Mouse (Mus musculus) adrenal gland, postnatal 25 days (tissue): Measurements from ENCODE around the gene Tomm6. TPM values are rescaled to one million over a fixed set of nuclear protein-coding genes. Genes with fewer than 3 reads are reported as not detected.

Source experiments
- DNase-seq: peaks from one replicate; pipeline ENCODE4 v3.0.0; 2021; ENCODE audit warnings: mixed read lengths
- long read RNA-seq: library from polyadenylated mRNA; stranded (forward); transcript quantifications from one replicate; pipeline ENCODE4 v2.0.0, GENCODE M21; 2021
- total RNA-seq: library from RNA; stranded (reverse); gene quantifications from 2 replicates; pipeline ENCODE4 v1.2.3, GENCODE M21; 2021

Tomm6 gene
- 213 and 228 TPM in 2 replicates for total RNA-seq
- long read RNA-seq, transcript Tomm6-202 (3 exons, 749 nt), result major isoform, 107 of 117 reads
- long read RNA-seq, partial matches to known transcripts, result 5 of 117 reads
- long read RNA-seq, other reads (novel, unspliced or antisense), result 0 of 117 reads

DNA sequence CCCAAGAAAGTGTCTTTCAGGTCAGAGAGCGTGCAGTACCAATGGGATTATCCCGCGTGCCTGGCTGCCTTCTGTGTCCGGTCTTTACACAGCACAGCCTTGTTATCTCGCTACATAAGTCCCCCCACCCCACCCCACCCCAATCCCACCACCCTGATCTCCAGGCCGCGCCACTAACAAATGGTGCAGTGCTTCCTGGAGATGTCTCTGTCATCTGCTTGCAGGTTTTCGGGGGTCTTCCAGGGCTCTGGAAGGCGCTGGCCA lies at the start of gene Tomm6:
TSS of gene Tomm6 (minus strand) at position 43 of the 264 bp plus-strand sequence.
- no peak for DNase-seq

DNA sequence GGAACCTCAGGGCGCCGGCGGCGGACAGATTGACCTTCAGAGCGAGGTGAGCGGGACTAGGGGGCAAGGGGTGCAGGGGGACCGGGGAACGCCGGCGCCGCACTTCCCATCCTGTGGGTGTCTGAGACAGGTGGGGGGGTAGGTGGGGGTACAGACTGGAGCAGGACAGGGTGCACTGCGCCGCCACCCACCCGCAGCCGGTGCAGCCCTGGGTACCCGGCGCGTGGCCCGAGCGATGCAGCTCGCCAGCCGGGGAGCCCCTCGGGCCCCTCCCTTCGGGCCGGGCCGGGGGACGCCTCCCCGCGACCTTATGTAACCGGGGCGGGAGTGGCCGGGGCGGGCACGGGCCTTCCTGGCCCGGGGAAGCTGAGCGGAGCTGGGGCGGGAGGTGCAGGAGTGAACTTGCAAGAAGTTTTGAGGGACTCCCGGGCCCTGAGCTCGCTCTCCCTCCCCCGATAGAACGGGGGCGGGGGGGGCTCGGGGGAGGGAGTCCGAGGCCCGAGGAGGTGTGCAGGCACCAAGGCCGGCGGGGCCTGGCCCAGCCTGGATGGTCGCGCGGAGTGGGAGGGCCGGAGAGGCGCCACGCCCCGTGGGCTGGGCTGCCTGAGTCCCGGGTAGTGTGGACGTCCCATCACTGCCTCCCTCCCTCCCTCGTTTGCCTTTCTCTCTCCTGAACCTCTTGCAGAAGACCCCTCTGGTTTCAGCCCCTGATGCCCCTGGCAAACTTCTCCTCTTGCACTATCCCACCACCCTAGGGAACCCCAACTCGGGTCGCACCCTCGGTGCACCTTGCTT lies 49.3 kb upstream of the Tomm6 start:
- DNase-seq, result peak; percentile 89

DNA sequence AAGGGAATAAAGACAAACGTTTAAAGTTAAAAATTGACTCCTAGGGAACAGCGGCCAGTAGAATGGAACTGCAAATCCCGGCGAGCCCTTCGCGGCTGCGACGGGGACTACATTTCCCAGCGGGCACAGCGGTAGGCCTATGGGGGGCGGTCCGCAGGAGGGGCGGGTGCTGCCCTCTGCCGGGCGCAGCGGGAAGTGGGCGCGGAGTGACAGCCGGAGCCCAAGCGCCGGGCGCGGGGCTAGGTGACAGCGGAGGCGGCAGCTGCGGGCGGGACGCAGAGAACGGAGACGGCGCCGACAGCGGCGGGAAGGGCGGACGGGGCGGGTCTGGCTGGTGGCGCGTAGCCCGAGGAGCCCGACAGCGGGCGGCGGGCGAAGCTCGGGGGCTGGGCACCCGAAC lies 48.7 kb upstream of the Tomm6 start, which contains the start of gene Tfeb:
TSS of gene Tfeb (plus strand) at position 175 of the 400 bp plus-strand sequence.
- peak; percentile 99 for DNase-seq

DNA sequence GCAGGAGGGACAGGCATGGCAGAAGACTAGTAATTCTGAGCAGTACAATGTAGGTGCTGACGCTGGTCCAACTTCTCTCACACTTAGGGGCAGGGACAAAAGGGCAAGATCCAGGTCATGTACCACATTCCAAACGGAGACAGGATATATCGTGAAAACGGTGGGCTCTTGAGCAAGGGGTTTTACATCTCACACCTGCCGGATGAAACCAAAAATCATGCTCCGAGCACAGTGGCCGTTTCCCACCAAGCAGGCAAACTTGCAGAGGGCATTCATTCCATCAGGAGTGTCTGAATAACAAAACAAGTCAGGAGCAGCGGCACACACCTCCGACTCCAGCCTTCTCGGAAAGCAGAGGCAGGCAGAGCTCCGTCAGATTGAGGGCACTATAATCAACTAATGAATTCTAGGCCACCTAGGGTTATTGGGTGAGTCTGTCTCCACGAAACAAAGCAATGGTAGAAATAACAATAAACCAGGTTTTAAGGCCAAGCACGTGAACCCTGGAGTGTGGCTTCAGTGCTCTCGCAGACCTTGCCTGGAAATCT lies 47.4 kb upstream of the Tomm6 start:
- no peak for DNase-seq

DNA sequence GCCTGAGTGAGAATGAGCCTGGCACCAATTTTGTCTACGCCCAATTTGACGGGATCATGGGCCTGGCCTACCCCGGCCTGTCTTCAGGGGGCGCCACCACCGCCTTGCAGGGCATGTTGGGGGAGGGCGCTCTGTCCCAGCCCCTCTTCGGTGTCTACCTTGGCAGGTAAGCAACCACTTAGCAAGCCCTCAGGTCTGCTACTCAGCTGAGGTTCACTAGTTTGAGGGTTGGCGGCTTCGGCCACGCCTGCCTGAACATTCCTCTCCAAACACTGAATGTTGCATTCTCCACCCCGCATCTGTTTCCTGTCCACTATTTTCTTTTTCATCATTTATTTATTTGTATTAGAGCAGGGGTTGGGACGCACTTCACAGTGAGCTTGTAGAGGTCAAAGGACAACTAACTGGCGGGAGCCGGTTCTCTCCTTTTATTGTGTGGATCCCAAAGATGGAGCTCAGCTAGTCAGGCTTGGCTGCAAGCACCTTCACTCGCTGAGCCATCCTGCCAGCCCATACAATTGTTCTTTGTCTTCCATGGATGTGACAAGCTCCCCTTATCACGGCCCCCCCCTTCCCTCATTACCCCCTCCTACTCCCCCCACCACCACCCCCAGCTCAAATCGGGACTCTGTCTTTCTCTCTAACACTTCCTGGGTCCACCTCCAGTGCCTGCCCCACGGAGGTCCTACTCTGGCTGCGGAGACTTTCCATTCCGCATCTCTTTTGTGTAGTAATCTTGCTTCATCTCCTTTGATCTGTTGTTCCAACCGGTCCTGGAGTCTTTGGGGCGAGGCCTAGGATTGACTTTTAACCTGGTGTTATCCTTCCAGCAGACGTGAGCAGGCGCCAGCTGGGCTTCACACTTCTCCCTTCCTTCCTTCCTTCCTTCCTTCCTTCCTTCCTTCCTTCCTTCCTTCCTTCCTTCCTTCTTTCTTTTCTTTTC lies 42.7 kb upstream of the Tomm6 start:
- DNase-seq, result no peak

DNA sequence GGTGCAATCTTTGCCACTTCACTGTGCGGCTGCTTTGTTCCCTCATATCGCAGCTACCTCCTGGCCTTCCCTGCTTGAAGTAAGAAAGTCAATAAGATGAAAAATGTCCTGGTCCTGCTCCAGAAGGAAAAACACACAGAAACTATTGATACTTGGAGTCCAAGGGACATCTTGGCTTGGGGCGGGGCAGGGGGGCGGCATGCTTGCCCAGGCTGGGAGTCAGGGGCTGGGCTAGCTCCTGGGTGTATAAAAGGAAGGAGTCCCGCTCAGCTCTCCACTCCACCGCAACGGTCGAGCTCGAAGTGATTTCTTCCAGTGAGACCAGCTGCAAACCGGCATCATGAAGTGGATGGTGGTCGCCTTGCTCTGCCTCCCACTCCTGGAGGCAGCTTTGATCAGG lies 38.4 kb upstream of the Tomm6 start, which contains the start of gene Pgc:
TSS of gene Pgc (plus strand) at position 277 of the 400 bp plus-strand sequence.
- DNase-seq, result no peak

DNA sequence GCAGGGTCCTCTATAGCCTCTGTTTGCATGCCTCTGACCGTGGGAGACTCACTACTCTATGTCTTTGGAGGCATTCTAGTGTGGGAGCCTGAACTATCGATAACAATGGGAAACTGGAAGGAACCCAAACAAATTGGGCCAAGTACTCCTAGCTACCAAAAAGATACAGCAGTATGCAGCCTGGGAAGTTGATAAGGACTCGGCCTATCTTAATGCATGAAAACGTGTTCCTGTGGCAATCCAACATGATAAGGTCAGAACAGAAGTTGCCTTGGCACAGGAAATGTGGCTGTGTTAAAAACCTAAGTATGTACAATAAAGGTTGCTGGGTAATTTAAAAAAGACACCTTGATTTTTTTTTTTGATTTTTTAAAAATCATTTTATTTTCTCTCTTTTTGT lies 33.0 kb upstream of the Tomm6 start:
- no peak for DNase-seq

DNA sequence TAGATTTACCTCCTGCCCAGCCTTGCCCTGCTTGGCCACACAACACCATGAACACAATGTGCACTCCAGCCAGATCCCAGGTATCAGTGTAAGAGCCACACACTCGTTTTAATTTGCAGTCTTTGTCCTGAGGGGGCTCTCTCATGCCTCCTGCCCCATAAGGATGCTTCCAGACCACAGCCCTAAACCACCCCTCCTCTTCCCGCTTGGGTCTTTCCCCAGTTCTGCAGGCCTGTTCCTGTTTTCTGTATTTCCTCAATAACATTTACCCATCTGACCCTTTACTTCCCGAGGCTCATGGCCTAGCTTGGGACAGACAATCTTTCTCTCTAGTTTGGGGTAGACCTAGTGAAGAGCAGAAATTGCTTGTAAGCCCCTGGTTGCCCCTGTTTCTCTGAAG lies 26.9 kb upstream of the Tomm6 start:
- DNase-seq, result no peak

DNA sequence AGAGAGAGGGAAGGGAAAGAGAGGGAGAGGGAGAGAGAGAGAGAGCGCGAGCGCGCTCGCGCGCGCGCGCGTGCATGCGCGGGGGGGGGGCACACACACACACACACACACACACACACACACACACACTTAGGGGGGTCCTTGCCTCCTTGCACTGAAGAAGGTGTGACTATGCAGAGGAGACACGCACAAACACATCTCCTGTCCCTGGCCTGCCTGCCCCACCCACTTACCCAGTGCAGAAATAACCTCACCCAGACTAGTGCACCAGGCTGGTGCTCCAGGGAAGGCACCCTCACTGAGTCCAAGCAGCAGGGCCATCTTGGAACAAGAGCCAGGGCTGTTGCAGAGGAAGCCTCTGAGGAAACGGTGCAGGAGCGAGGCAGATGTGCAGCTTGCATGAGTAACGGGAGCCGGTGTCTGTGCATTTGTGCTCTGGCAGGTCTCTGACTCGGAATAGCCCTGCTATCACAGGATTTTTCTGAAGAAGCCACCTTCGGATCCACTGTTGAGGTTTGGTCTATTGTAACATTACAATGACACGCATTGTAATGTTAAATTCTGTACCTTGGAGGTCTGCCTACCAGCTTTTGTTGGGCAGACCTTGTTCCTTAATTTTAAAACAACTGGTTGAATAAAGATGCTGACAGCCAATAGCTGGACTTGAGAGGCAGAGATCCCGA lies 24.8 kb upstream of the Tomm6 start:
- no peak for DNase-seq

DNA sequence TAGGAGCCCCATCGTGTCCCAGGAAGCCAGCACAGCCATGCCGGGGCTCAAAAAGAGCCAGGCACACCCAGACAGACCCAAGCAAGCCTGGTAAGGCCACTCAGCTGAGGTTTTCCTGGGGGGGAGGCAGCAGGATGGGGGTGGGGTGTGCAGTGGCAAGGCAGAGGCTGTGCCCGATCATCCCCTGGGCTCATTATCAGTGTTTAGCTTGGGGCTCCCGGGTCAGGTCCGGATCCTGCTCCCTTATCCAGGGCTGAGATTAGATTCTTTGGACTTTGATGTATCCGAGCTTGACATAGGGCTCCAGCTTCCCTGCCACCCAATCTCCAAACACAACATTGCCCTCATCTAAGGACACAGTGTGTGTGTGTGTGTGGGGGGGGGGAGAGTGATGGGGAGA lies 23.7 kb upstream of the Tomm6 start:
- DNase-seq, result no peak

DNA sequence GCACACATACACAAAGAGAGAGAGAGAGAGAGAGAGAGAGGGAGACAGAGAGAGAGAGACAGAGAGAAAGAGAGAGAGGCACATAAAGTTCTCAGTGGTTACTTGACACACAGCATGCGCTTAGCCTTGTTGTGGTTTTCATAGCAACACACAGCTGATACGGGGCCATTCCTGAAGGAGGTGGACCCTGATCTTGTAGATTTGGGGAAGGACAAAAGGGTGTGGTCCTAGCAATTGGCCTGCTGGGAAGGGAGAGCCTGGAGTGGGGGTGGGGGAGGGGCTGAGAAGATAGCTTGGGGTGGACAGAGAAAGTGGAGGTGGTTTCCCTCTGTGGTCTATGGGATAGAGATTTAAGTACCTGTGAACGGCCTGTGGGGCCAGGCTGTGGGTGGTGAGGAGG lies 21.9 kb upstream of the Tomm6 start:
- no peak for DNase-seq

DNA sequence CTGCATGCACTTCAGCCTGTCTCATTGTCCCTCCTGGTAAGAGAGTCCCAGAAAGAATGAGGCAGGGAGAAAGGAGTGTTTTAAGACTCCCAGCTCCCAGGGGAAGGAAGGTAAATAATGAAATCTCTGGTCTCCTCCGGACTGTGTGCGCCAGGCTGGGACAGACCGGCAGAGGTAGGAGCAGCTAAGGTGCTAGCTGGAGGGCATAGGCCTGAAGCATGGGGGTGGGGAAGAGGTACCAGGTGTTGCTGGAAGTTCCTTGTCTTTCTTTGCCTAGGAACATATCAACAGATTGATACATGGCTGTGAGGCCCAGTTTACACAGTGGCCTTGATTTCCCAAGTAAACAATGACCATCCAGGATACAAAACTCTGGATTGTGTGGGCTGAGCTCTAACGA lies 20.8 kb upstream of the Tomm6 start:
- no peak for DNase-seq

DNA sequence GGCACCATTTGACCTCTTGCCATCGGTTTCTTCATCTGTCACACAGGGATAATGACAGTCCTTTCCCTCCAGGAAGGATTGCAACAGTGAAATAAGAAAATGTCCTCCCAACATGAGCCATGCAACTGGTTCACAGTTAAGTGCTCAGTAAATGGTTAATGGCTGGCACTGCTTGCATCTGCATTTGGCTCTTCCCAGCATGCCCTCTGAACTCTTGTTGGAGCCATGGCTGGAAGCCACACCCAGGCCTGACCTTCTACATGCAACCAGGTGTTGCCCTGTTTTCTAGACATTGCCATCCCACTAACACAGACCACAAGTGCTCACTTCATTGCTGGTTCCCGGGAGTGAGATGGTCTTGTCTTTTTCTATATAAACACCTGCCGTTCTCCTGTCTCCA lies 19.8 kb upstream of the Tomm6 start:
- DNase-seq, result no peak

DNA sequence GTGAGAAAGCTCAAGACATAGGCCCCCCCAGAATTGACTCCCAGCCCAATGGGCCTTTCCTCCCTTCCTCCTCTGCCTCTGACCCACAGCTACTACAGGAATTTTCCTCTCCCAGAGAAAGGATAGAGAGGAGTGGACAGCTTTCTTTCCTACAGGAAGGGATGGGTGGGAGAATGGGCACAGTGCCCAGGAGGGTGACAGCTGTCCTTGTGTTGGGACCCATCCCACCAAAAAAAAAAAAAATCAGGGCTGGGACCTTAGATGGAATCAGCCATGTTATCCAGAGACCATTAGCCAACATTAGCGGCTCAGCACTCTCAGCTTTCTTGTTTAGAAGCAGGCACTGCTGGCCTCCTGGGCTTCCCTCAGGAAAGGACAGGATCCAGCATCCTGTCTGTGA lies 18.0 kb upstream of the Tomm6 start:
- DNase-seq, result no peak

DNA sequence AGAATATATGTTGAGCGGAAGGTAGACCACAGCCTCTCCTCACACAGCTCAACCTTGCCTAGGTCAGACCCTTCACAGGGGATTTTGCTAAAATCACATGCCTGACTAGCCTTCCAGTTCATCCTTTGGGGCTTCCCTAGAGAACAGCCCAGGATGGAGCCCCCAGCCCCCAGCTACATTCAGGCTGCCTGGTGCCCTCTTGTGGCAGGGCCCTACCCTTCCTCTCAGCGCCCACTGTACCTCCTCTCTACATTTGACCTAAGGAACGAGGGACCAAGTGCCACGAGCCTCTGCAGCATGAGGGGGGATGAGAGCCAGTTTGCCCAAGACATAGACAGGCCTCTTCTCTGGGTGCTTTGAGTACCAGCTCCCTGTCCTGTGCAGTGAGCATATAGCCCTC lies 16.5 kb upstream of the Tomm6 start:
- DNase-seq, result no peak

DNA sequence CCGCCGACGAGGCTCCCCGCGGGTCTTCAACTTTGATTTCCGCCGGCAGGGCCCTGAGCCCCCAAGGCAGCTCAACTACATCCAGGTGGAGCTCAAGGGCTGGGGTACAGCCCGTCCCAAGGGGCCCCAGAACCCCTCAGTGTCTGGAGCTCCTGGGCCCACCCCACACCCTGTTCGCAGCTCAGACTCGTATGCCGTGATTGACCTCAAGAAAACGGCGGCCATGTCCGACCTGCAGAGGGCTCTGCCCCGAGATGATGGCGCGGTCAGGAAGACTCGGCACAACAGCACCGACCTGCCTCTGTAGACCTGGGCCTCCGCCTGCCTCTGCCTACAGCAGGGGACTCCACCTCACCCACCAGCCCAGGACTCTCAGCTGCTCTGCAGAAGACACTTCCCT lies 15.4 kb upstream of the Tomm6 start:
- no peak for DNase-seq

DNA sequence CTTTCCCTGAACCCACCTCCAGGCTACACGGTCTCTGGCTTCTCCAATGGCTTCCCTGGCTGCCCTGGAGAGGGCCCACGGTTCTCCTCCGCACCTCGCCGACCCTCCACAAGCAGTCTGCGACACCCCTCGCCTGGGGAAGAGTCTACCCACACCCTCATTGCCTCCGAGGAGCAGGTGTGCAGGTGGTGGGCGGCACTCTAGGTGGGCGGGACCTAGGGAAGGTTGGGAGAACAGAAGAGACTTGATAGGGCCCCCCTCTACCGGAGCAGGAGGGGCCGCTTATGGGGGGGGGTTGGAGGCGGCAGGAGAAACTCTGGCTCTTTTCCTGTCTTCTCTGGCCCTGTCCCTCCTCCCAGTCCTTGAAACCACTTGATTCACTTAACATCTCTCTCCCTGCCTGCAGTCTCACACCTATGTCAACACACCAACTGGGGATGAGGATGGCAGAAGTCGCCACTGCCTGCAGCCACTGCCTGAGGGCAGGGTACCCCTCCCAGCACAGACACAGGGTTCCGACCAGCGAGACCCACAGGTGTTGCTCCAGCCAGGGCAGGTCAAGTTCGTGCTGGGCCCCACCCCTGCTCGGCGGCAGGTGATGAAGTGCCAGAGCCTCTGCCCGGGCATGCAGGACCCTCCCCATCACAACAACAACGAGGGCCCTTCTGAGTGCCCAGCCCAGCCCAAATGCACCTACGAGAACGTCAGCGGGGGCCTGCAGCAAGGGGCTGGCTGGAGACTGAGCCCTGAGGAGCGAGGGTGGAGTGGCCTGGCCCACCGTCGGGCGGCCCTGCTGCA lies 14.6 kb upstream of the Tomm6 start:
- no peak for DNase-seq

DNA sequence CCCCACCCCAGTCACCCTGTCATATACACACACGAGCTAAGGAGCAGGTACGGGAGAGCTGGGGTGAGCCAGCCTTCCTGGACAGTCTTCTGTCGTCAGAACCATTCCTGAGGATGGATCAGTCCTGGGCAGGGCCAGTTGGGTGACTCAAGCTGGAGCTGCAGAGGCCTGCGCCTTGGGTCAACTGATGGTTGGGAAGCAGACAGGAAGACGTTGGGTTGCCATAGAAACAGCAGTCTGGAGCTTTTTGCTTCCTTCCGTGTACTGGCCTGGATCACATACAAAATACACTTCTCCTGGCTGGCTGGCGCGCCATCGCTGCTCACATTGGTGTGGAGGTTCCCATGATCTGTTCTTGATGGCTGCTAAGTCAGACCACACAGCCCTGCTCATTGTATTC lies 13.6 kb upstream of the Tomm6 start:
- DNase-seq, result no peak

DNA sequence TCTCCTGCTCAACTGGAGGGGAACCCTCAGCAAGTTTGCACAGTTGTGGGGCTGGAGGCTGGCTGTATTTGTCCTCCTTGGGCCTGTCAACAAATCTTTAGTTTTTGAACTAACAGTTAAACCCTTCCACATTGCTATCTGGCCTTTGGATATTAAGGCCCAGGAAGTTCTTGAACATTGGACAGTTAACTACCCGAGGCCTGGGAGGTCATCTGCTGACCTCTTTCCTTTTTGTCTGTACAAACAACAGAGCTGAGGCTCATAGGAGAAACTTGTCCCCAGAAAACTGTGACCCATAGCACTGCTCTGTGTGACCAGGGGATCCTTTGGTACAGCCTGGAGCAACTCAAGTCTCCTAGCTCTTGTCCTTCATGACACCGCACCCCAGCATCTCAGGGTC lies 10.9 kb upstream of the Tomm6 start:
- no peak for DNase-seq

DNA sequence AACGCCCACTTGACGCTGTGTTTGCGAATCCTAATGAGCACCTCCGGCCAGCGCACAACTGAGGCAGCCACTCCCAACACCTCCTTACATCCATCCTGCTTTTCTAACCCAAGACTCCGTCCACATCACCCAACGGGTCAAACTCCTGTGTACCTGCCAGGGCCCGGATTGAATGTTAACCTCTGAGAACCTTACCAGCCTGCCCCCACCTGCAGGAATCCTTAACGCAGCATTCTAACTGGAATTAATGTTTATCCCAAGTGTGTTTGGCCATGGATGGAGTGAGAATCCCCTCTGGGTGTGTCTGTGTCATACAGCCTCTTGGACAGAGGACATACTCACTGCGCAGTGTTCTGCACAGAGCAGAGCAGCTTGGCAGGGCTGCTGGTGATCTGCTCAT lies 10.0 kb upstream of the Tomm6 start:
- DNase-seq, result no peak

DNA sequence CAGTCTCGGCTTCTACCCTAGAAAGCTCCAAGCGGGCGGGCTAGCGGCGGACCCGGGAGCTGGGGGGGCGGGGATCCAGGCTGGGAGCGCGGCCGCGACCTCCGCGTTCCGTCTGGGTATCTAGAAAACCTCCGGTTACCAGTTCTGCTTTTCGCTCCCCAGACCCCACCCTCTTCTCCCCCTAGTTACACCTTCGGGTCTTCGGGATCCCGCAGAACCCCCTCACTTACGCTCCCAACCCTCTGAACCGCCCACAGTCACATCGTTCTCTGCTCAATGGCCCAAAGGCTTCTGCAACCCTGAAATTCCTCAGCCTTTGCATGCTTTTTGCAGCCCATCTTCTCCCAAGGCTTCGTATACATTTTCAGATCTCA lies 7.1 kb upstream of the Tomm6 start:
- DNase-seq, result no peak
